Mouse (Mus musculus) stomach, postnatal 0 days (tissue): Measurements from ENCODE around the gene Mettl26. TPM values are rescaled to one million over a fixed set of nuclear protein-coding genes. Genes with fewer than 3 reads are reported as not detected.

Experiments used
- ATAC-seq: fragments of 200-750 bp; cut with Nextera tagmentation; 2 replicates; pipeline ENCODE4 v1.8.0; 2017; ENCODE audit not compliant: low FRiP score, low TSS enrichment
- DNase-seq: peaks from one replicate; pipeline ENCODE4 v3.0.0-alpha.2; 2016; ENCODE audit warnings: low spot score
- H3K27ac ChIP-seq: fragments of 300-500 bp; sonication (generic); replicated peaks from 2 replicates; pipeline ENCODE4 v1.5.1; 2014; ENCODE audit warnings: mild to moderate bottlenecking, control low read depth
- H3K27me3 ChIP-seq: fragments of 300-500 bp; sonication (generic); 2 replicates; pipeline ENCODE4 v1.6.1; 2014; ENCODE audit warnings: low read length; ENCODE audit not compliant: control insufficient read depth, insufficient read depth
- H3K36me3 ChIP-seq: fragments of 300-500 bp; sonication (generic); 2 replicates; pipeline ENCODE4 v1.6.1; 2014; ENCODE audit warnings: low read length, mixed read lengths; ENCODE audit not compliant: control insufficient read depth, insufficient read depth
- H3K4me1 ChIP-seq: fragments of 300-500 bp; sonication (generic); replicated peaks from 2 replicates; pipeline ENCODE4 v1.6.1; 2014; ENCODE audit warnings: antibody characterized with exemption; ENCODE audit not compliant: control insufficient read depth, insufficient read depth
- H3K4me2 ChIP-seq: fragments of 300-500 bp; sonication (generic); replicated peaks from 2 replicates; pipeline ENCODE4 v1.6.1; 2014; ENCODE audit warnings: low read depth, mild to moderate bottlenecking, control low read depth, moderate library complexity
- H3K4me3 ChIP-seq: fragments of 300-500 bp; sonication (generic); 2 replicates; pipeline ENCODE4 v1.5.1; 2014; ENCODE audit warnings: low read depth, low read length, control low read depth
- H3K9ac ChIP-seq: fragments of 300-500 bp; sonication (generic); 2 replicates; pipeline ENCODE4 v1.6.1; 2014; ENCODE audit warnings: mild to moderate bottlenecking, low read length, control low read depth, mixed read lengths
- H3K9me3 ChIP-seq: fragments of 300-500 bp; sonication (generic); 2 replicates; pipeline ENCODE4 v1.6.1; 2016; ENCODE audit warnings: low read length; ENCODE audit not compliant: control insufficient read depth
- CTCF ChIP-seq: IDR thresholded peaks from 2 replicates; pipeline ENCODE4 v1.5.1; 2016; ENCODE audit warnings: antibody characterized with exemption, low read depth, mild to moderate bottlenecking, moderate library complexity
- EP300 ChIP-seq: optimal IDR thresholded peaks from 2 replicates; pipeline ENCODE3; 2016; ENCODE audit warnings: antibody characterized with exemption
- WGBS: fragments of 180-500 bp; shearing (Covaris S2); extraction: QIAGEN DNeasy Blood & Tissue Kit; methylation state at CpG from one replicate; pipeline ENCODE4 v1.1.7; 2014; 5-methylcytosine and 5-hydroxymethylcytosine counted together
- microRNA-seq: library from miRNA; unstranded; fragments of <30 nt; microRNA quantifications from one replicate; pipeline ENCODE4, GENCODE M21; 2016
- polyA plus RNA-seq: library from polyadenylated mRNA; unstranded; fragments of >200 nt; fragmentation: Nextera tagmentation; extraction: Ambion mirVana; gene quantifications from 2 replicates; pipeline ENCODE4 v1.2.1, GENCODE M21; 2015

The Mettl26 gene
- polyA plus RNA-seq, 1 experiment from 2014 or later: 52.9 TPM

GRCm38 (mm10) chr17:25918037-25918750, 43.3 kb downstream of the Mettl26 start:
- H3K4me2 ChIP-seq: peak overlapping the region; percentile 96
- no peaks in the 10 kb centered on the region for H3K36me3 ChIP-seq
- no peaks in the 10 kb centered on the region; the same call in none of the 2 replicates for H3K4me1 ChIP-seq
- peak overlapping the region; percentile 93 for H3K27ac ChIP-seq
- no peaks in the 10 kb centered on the region for H3K27me3 ChIP-seq
- H3K4me3 ChIP-seq: peak overlapping the region; percentile 92
- TF ChIP-seq CTCF (no peak), EP300 (no peak)
- WGBS: 75% methylated on average over 9 of the region's 9 CpGs
- H3K9ac ChIP-seq: peak overlapping the region; percentile 94
- ATAC-seq (no peak), DNase-seq (no peak)
- no peaks in the 10 kb centered on the region for H3K9me3 ChIP-seq

GRCm38 (mm10) chr17:25919144-25919785, 44.4 kb downstream of the Mettl26 start, which contains the start of gene Rab40c:
Rab40c (minus strand) TSS chr17:25919727.
- H3K4me3 ChIP-seq: peak within 1 kb of the TSS; percentile 92
- no peaks in the 10 kb centered on the region for H3K9me3 ChIP-seq
- H3K27ac ChIP-seq: peak within 1 kb of the TSS; percentile 95
- no peaks in the 10 kb centered on the region for H3K36me3 ChIP-seq
- H3K4me1 ChIP-seq: no peaks in the 10 kb centered on the region; the same call in none of the 2 replicates
- under 1% methylated on average over 49 of the region's 78 CpGs for WGBS
- peak; percentile 66 for DNase-seq
- no peak for TF ChIP-seq CTCF
- TF ChIP-seq EP300: no peak
- H3K4me2 ChIP-seq: peak within 1 kb of the TSS; percentile 96
- no peak for ATAC-seq
- H3K27me3 ChIP-seq: no peaks in the 10 kb centered on the region
- peak within 1 kb of the TSS; percentile 94 for H3K9ac ChIP-seq

DNA sequence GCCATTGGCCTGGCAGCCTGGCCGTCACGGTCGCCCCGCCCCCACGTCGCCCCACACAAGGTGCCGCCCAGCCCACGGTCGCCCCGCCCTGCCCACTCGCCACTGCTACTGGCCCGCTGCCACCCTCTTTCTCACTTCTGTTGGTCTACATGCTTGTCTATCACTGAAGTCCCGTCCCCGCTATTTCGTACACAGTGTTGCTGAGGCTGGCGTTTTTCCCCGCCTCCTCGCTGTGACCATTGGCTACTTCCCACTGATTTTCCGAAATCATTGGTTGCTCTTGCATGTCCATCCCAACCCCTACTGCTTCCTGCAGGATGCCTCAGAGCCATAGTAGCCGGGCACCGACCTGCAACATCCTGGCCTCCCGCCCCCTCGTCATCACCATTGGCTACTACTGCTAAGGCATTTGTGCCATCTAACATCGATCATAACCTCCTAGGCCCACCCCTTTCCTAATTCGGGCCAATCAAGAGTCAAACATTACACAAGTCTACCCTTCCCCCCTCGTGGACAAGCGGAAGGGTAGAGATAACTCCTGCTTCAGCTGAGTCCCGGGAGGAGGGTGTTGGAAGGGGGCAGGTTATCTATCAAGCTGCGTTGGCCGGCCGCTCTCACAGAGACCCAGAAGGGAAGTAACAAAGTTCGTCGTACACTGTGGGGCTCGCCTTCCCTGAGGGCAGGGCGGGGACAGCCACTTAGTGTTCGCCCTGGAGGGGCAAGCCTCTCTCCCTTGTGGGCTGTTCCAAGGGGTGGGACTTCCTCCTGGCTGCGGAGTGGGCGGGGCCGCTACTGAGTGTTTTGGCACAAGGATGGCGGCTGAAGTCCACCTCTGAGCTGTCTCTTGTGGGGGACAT, 45.1 kb downstream of the Mettl26 start:
- H3K27ac ChIP-seq: peak overlapping the region; percentile 95
- peak overlapping the region; percentile 92 for H3K4me3 ChIP-seq
- no peaks in the 10 kb centered on the region for H3K9me3 ChIP-seq
- H3K27me3 ChIP-seq: no peaks in the 10 kb centered on the region
- H3K4me2 ChIP-seq: peak overlapping the region; percentile 65
- H3K36me3 ChIP-seq: no peaks in the 10 kb centered on the region; the same call in 1 of the 2 replicates
- ATAC-seq (peak; percentile 97), DNase-seq (peak; percentile 100)
- no peaks in the 10 kb centered on the region; the same call in none of the 2 replicates for H3K4me1 ChIP-seq
- peak overlapping the region; percentile 94 for H3K9ac ChIP-seq
- 0% methylated on average over 37 of the region's 40 CpGs for WGBS
- no peak for TF ChIP-seq EP300
- TF ChIP-seq CTCF: no peak

- H3K4me2 ChIP-seq: no peak overlapping the region
- H3K27ac ChIP-seq: no peak overlapping the region
- no peak for ATAC-seq
- 71% methylated on average over 5 of the region's 5 CpGs for WGBS
- H3K27me3 ChIP-seq: no peaks in the 10 kb centered on the region
- no peak overlapping the region for H3K4me3 ChIP-seq
- no peaks in the 10 kb centered on the region for H3K9me3 ChIP-seq
- peaks cover 12% of the 10 kb centered on the region; the same call in 1 of the 2 replicates for H3K36me3 ChIP-seq
- TF ChIP-seq CTCF (no peak), EP300 (no peak)
- H3K4me1 ChIP-seq: no peaks in the 10 kb centered on the region; the same call in none of the 2 replicates
- H3K9ac ChIP-seq: no peak overlapping the region
- no peak for DNase-seq
Observed at GRCm38 (mm10) chr17:25922120-25922519, 47.2 kb downstream of the Mettl26 start.

- Histone ChIP-seq H3K9me3 (no peaks in the 10 kb centered on the region), H3K27ac (no peak overlapping the region), H3K4me2 (no peak overlapping the region), H3K9ac (no peak overlapping the region), H3K36me3 (peaks cover 16% of the 10 kb centered on the region; the same call in 1 of the 2 replicates), H3K4me3 (no peak overlapping the region), H3K27me3 (no peaks in the 10 kb centered on the region), H3K4me1 (no peaks in the 10 kb centered on the region)
- TF ChIP-seq CTCF (no peak), EP300 (no peak)
- DNase-seq (no peak), ATAC-seq (no peak)
- WGBS: 63% methylated on average over 2 of the region's 2 CpGs
Observed at GRCm38 (mm10) chr17:25925348-25925747, 50.5 kb downstream of the Mettl26 start.

Small RNA genes lying within 50 kb of the gene (microRNA-seq; reads per million reads assigned to microRNA genes)
- gene Mir3082: 1.3 reads per million

Other genes starting within 250 kb of the Mettl26 start
- gene Gng13, start 157.9 kb upstream of the Mettl26 start, polyA plus RNA-seq: 1.4 and 1.7 TPM in 2 replicates
- 4.2 and 5.4 TPM in 2 replicates for gene Chtf18, start 147.7 kb upstream of the Mettl26 start, polyA plus RNA-seq
- 10.3 and 10.5 TPM in 2 replicates for gene Rpusd1, start 147.4 kb upstream of the Mettl26 start, polyA plus RNA-seq
- gene Mslnl, start 139.0 kb upstream of the Mettl26 start, polyA plus RNA-seq: 0.05 and 0.10 TPM in 2 replicates
- 54.8 and 70.6 TPM in 2 replicates for gene Msln, start 120.7 kb upstream of the Mettl26 start, polyA plus RNA-seq
- gene Narfl, start 101.3 kb upstream of the Mettl26 start, polyA plus RNA-seq: 19.1 and 20.9 TPM in 2 replicates
- 37.5 and 40.2 TPM in 2 replicates for gene Haghl, start 89.4 kb upstream of the Mettl26 start, polyA plus RNA-seq
- gene Ccdc78, start 88.5 kb upstream of the Mettl26 start, polyA plus RNA-seq: 0.23 and 0.24 TPM in 2 replicates
- gene Fam173a, start 82.2 kb upstream of the Mettl26 start, polyA plus RNA-seq: 91.0 and 94.7 TPM in 2 replicates
- gene AC134908.4, start 79.4 kb upstream of the Mettl26 start, polyA plus RNA-seq: 0.65 TPM in 1 of 2 replicates, not detected in the other
- 18.7 and 19.0 TPM in 2 replicates for gene Metrn, start 77.9 kb upstream of the Mettl26 start, polyA plus RNA-seq
- gene Fbxl16, start 66.0 kb upstream of the Mettl26 start, polyA plus RNA-seq: 1.3 and 1.9 TPM in 2 replicates
- gene Wdr24, start 51.4 kb upstream of the Mettl26 start, polyA plus RNA-seq: 10.8 and 12.5 TPM in 2 replicates
- gene Jmjd8, start 46.2 kb upstream of the Mettl26 start, polyA plus RNA-seq: 29.7 and 31.5 TPM in 2 replicates
- 215 and 224 TPM in 2 replicates for gene Stub1, start 41.7 kb upstream of the Mettl26 start, polyA plus RNA-seq
- 3.1 and 4.3 TPM in 2 replicates for gene Rhbdl1, start 37.8 kb upstream of the Mettl26 start, polyA plus RNA-seq
- gene Gm20683, start 33.3 kb upstream of the Mettl26 start, polyA plus RNA-seq: 1.8 and 2.3 TPM in 2 replicates
- gene Rhot2, start 30.2 kb upstream of the Mettl26 start, polyA plus RNA-seq: 10.7 and 13.2 TPM in 2 replicates
- gene Wdr90, start 13.6 kb upstream of the Mettl26 start, polyA plus RNA-seq: 4.1 and 4.2 TPM in 2 replicates
- gene Mcrip2, start 6.3 kb upstream of the Mettl26 start, polyA plus RNA-seq: 52.4 and 59.9 TPM in 2 replicates
- gene Wfikkn1, start 5.8 kb downstream of the Mettl26 start, polyA plus RNA-seq: 0.35 and 0.38 TPM in 2 replicates
- gene Rab40c, start 44.7 kb downstream of the Mettl26 start, polyA plus RNA-seq: 20.2 TPM in 2 replicates
- 25.4 and 29.9 TPM in 2 replicates for gene Pigq, start 69.9 kb downstream of the Mettl26 start, polyA plus RNA-seq
- not detected in 2 replicates for gene Nhlrc4, start 69.9 kb downstream of the Mettl26 start, polyA plus RNA-seq
- gene A930017K11Rik, start 77.5 kb downstream of the Mettl26 start, polyA plus RNA-seq: 0.06 TPM in 1 of 2 replicates, not detected in the other
- gene Capn15, start 110.7 kb downstream of the Mettl26 start, polyA plus RNA-seq: 12.5 and 13.7 TPM in 2 replicates
- 4.5 and 5.1 TPM in 2 replicates for gene Rab11fip3, start 194.5 kb downstream of the Mettl26 start, polyA plus RNA-seq
- gene Decr2, start 215.3 kb downstream of the Mettl26 start, polyA plus RNA-seq: 65.4 and 66.3 TPM in 2 replicates
- 30.9 and 32.5 TPM in 2 replicates for gene Nme4, start 220.5 kb downstream of the Mettl26 start, polyA plus RNA-seq
- gene Tmem8, start 238.2 kb downstream of the Mettl26 start, polyA plus RNA-seq: 16.1 and 17.5 TPM in 2 replicates
- gene Mrpl28, start 248.4 kb downstream of the Mettl26 start, polyA plus RNA-seq: 134 and 135 TPM in 2 replicates